Mouse (Mus musculus): ENCODE results near the gene Nkd2.

Nkd2 gene

GRCm38 (mm10) chr13:73814181-73814580 lies 33.2 kb downstream of the Nkd2 start:
- DNase-seq = no peak

DNA sequence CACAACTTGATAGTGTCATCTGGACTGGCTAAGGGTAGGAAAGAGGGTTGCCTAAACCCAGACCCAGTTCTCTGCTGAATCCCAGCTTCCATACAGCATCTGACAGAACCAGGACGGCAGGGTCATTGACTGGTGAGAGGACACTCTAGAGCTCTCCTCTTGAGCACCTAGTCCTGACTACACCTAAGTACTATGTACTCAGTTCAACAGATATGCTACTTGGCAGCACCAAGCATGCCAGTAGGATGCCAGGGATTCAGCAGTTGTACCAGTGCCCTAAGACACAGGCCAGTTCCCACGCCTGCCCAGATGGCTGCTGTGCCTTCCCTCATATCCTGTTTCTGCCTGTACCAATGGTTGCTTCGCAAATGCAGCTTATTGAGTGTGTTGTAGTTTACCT lies 34.5 kb downstream of the Nkd2 start:
- DNase-seq = no peak

GRCm38 (mm10) chr13:73804914-73805313 lies 42.5 kb downstream of the Nkd2 start:
- no peak for DNase-seq

- peak; percentile 30 for DNase-seq
Observed at GRCm38 (mm10) chr13:73803450-73804178, 43.8 kb downstream of the Nkd2 start.

DNA sequence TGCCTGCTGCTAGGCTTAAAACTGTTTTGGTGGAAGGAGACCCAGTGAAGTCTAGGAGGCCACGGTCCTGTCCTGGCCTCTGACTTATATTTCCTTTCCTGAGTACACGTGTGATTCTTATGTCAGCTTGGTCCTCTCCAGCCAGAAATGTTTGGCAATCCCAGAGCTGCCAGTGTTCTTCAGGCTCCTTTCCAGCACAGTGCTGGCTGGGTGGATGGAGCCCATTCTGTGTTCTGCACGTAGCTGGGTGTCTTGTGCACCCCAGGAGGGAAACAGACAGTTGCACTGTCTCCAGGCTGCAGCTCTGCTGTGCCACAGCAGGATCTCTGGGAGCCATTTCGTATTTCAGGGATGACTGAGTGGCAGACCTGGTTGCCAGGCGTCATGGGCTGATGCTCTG lies 48.3 kb downstream of the Nkd2 start:
- DNase-seq = no peak

GRCm38 (mm10) chr13:73793171-73793570 lies 54.3 kb downstream of the Nkd2 start:
- no peak for DNase-seq

DNA sequence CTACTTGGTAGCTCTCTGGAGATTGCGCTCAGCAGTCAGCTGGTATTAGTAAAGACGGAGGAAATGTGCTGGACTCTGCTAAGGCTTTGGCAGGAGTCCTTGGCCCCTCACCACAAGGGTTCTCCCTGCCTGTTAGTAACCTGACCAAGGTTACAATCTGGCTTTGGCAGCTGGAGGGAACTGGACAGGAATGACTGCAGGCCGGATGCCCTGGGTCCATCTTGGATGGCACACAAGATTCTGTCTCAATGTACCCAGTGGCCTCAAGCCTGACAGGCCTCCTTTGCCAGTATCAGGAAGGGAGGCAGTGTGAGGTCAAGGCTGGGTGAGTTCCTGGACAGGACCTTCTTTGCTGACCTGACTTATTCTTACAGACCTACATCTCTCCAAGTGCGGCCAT lies 55.3 kb downstream of the Nkd2 start:
- no peak for DNase-seq

DNA sequence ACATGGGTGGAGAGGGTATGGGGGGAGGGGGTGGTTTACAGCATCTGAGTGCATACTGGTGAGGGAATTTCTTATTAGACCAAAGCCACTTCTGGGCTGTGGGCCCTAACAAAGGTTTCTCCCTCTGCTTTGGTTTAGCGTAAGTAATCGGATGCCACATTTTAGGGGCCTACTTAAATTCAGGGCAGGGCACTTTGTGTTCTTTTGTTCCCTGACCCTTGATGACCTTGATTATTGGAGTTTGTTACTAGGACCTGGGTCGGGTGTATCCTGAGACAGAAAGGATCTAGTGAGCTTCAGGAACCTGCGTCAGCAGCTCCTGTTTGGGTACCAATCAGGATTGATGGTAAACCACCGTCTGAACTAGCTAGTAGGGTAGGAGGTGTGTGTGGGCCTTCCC lies 64.9 kb downstream of the Nkd2 start:
- no peak for DNase-seq

GRCm38 (mm10) chr13:73777578-73777977 lies 69.9 kb downstream of the Nkd2 start:
- DNase-seq = no peak

- DNase-seq = no peak
Observed at GRCm38 (mm10) chr13:73775786-73776185, 71.6 kb downstream of the Nkd2 start.

GRCm38 (mm10) chr13:73773519-73774205 lies 73.8 kb downstream of the Nkd2 start:
- peak; percentile 88 for DNase-seq

DNA sequence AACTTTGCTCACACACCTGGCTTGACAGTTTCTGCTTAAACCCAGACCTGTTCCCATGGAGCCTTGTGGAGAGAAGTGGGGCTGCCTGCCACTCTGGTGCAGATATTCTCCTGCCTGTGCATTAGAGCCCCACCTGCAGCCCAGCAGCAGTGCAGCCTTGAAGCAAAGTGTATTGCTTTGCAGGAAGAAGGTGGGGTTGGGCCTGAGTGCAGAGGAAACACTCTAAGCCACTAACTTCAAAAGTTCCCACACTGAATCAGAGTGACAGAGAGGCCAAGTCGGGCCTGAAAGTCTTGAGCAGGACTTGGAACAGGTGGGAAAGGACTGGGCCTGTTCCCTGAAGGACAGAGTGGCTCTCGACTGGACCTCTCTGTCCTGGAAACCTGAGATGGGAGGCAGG lies 74.8 kb downstream of the Nkd2 start:
- no peak for DNase-seq

- no peak for DNase-seq
Observed at GRCm38 (mm10) chr13:73771131-73771530, 76.3 kb downstream of the Nkd2 start.

DNA sequence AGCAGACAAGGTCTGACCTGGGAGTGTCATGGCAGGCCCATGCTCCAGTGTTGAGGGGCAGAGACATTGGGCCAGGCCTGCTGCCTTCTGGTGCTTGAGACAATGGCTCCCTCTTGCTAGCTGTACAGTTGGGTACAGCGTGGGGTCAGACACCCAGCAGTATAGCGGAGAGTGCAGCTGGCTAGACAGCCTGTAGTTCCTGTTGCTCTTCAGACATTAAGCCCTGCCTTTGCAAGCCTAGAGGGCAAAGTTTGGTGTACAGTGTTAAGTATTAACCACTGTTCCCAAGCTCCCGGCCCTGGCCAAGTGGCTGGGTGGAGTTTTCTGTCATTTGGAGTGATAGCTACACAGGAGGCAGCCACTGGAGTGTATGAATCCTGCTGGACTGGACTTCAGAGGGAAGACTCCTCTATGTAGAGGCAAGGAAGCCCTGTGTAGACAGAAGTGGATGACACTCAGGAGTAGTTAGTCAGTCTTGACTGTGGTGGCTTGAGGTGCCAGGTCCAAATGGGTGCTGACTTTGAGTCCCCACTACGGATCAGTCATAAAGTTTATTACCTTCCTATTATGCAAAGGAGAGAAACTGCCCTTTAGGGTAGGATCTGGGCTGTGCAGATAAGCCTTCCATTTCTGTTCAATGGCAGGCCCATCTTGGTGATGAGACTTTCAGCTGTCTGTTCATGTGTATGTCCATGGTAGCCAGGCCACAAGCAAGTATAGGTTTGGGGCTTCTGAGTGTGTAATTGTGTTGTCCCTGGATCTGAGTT lies 77.3 kb downstream of the Nkd2 start:
- DNase-seq = peak; percentile 95

Data from kidney, adult 9 months (tissue).